Mouse (Mus musculus) cerebral cortex, adult 2 months (tissue): ENCODE measurements around the gene Neu3.

Source experiments
- WGBS: fragments of 180-500 bp; shearing (Covaris S2); methylation state at CpG from one replicate; pipeline ENCODE4 v1.1.7; 2018; 5-methylcytosine and 5-hydroxymethylcytosine counted together

Gene Neu3

GRCm38 (mm10) chr7:99795192-99795981, 32.8 kb downstream of the Neu3 start:
- whole genome bisulfite sequencing, result 31% methylated on average over 17 of the region's 17 CpGs

GRCm38 (mm10) chr7:99794096-99794495, 34.1 kb downstream of the Neu3 start:
- 85% methylated on average over 2 of the region's 2 CpGs for WGBS

- WGBS, result 93% methylated on average over 10 of the region's 10 CpGs
These were observed 37.4 kb downstream of the Neu3 start for GRCm38 (mm10) chr7:99790816-99791215.

DNA sequence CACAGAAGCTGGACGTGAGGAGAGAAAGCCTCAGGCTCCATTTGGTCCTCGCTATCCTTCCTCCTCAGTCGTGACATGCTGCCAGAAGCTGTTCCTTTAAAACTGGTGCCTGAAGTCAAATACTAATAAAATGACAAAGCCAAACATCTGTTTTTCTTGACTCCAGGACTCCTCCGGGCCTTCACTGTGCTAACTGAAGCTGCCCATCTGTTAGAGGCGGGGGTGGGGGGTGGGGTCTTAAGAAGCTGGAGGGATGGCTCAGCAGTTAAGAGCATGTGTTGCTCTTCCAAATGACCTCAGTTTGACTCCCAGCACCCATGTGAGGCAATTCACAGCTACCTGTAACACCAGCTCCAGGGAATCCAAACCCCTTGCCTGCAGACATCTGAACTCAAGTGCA, 39.7 kb downstream of the Neu3 start:
- WGBS, result 77% methylated on average over 5 of the region's 5 CpGs

DNA sequence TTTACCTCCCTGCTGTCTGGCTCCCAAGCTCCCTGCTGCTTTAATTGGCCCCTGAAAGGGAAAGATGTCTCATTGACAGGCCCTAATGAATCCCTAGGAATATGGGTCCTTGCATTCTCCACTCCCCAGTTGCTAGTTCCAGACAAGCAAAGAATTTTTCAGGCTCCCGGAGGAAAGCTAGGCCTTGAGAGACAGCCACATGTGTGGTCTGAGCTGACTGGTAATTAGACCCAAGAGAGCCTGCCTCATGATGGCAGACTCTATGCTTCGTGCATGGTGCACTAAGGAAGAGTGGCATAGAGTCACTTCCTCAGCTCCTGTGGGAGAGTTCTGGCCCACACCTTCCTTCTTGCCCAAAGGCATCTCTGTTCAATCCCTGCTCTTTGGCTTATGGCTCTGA, 40.3 kb downstream of the Neu3 start:
- 69% methylated on average over 2 of the region's 2 CpGs for WGBS

GRCm38 (mm10) chr7:99786774-99787173, 41.4 kb downstream of the Neu3 start:
- 87% methylated on average over 3 of the region's 3 CpGs for WGBS

- WGBS, result 87% methylated on average over 3 of the region's 3 CpGs
These were observed 42.7 kb downstream of the Neu3 start for GRCm38 (mm10) chr7:99785553-99785952.

DNA sequence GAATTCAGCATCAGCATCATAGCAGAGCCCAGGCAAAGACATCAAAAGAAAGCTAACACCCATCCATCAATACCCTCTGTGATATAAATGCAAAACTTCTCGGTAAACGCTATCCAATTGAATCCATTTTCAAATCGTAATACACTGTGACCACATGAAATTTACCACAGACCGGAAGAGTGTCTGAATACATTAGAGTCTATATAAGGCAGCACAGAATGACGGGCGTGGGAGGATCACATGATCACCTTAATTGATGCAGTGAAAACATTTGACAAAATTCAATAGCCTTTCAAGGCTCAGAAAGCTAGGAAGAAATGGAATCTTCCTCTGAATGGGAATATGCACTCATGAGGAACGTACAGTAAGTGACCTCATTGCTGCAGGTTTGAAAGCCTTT, 44.8 kb downstream of the Neu3 start:
- 54% methylated on average over 7 of the region's 7 CpGs for WGBS

DNA sequence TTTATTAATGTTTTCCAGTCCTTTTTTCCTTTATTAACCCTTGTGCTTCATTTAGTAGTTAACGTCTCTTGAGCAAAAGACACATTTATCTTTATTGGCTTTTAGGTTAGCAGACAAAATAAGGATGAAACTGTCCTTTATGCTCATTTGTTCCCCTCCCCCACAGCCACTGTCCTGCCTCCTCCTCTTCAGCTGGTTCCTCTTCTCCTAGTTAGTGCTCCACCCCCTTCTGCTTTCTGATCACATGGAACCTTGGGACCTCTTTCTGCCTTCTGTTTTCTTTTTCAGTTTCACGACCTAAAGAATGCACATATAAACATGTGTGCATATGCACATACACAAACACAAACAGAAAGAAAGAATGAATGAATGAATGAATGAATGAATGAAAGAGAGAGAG, 46.3 kb downstream of the Neu3 start:
- 78% methylated on average over 2 of the region's 2 CpGs for WGBS

DNA sequence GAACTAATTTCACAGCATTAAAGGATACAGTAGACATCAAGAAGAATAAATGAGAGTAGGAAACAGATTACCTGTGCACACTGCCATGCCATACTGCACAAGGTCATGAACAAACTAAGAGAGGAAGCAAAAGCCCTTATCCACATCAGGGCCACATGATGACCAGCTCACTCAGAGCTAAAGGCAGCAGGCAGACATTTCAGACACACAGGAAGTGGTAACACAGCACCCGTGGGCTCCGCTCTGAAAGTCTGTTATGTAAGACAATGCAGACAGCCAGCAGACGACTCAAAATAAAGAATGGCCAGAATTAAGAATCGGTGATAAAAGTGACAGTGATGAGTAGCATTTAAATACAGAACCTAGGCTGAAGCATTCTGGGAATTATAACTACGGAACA, 46.8 kb downstream of the Neu3 start:
- 55% methylated on average over 5 of the region's 5 CpGs for WGBS

DNA sequence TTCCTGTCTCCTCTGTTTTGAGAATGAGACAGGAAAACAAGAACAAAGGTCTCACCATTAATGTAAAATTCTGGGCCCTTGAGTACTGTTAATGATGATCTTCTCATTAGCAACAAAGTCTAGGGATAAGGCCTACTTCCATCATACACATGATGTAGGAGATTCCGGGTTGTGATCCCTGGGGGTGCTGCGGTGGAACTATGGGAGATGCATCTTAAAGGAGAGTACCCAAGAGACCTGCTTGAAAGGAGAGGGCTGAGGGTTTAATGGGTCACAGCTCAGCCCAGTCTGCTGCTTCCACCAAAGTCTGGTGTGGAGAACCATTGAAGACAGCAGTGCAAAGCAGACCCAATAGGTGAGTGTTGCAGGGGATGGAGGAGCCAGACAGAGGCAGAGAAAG, 65.0 kb downstream of the Neu3 start, which contains the start of gene Olfr521:
Gene Olfr521 (plus strand): TSS at position 301 of the 400 bp plus-strand sequence.
- WGBS, result 100% methylated on average over 2 of the region's 2 CpGs
